Mouse (Mus musculus) embryo, embryonic 10.5 days (tissue): ENCODE results near the gene Plxnc1.

Source experiments
- DNase-seq: peaks from one replicate; pipeline ENCODE4 v3.0.0-alpha.2; 2015; ENCODE audit warnings: low spot score

Plxnc1 gene

GRCm38 (mm10) chr10:94944691-94945205 is at the start of gene Plxnc1:
Gene Plxnc1, minus strand, starts transcription at chr10:94944835.
- peak; percentile 77 for DNase-seq

GRCm38 (mm10) chr10:94992127-94992526 is 47.5 kb upstream of the Plxnc1 start:
- peak; percentile 82 for DNase-seq

- peak; percentile 87 for DNase-seq
Measured at GRCm38 (mm10) chr10:94991564-94992097, 47.0 kb upstream of the Plxnc1 start.

GRCm38 (mm10) chr10:94990768-94991563 is 46.3 kb upstream of the Plxnc1 start:
- DNase-seq = peak; percentile 59

GRCm38 (mm10) chr10:94989321-94989720 is 44.7 kb upstream of the Plxnc1 start:
- DNase-seq = no peak

- DNase-seq = no peak
Measured at GRCm38 (mm10) chr10:94985103-94985502, 40.5 kb upstream of the Plxnc1 start.

- no peak for DNase-seq
Measured at GRCm38 (mm10) chr10:94982528-94982927, 37.9 kb upstream of the Plxnc1 start.

- no peak for DNase-seq
Measured at GRCm38 (mm10) chr10:94981466-94982138, 37.0 kb upstream of the Plxnc1 start.

- no peak for DNase-seq
Measured at GRCm38 (mm10) chr10:94978265-94978822, 33.7 kb upstream of the Plxnc1 start.

- peak; percentile 38 for DNase-seq
Measured at GRCm38 (mm10) chr10:94976329-94976728, 31.7 kb upstream of the Plxnc1 start.

- DNase-seq = no peak
Measured at GRCm38 (mm10) chr10:94975099-94975496, 30.5 kb upstream of the Plxnc1 start.

- DNase-seq = no peak
Measured at GRCm38 (mm10) chr10:94974345-94975098, 29.9 kb upstream of the Plxnc1 start.

GRCm38 (mm10) chr10:94971625-94972161 is 27.1 kb upstream of the Plxnc1 start:
- no peak for DNase-seq

- no peak for DNase-seq
Measured at GRCm38 (mm10) chr10:94970221-94970620, 25.6 kb upstream of the Plxnc1 start.

- no peak for DNase-seq
Measured at GRCm38 (mm10) chr10:94967468-94967867, 22.8 kb upstream of the Plxnc1 start.

- DNase-seq = no peak
Measured at GRCm38 (mm10) chr10:94966789-94967188, 22.2 kb upstream of the Plxnc1 start.

- no peak for DNase-seq
Measured at GRCm38 (mm10) chr10:94965093-94965492, 20.5 kb upstream of the Plxnc1 start.

- DNase-seq = no peak
Measured at GRCm38 (mm10) chr10:94962005-94962404, 17.4 kb upstream of the Plxnc1 start.

- no peak for DNase-seq
Measured at GRCm38 (mm10) chr10:94961283-94961682, 16.6 kb upstream of the Plxnc1 start.

GRCm38 (mm10) chr10:94958311-94958710 is 13.7 kb upstream of the Plxnc1 start:
- peak; percentile 85 for DNase-seq

- DNase-seq = no peak
Measured at GRCm38 (mm10) chr10:94957705-94958104, 13.1 kb upstream of the Plxnc1 start.
